Mouse (Mus musculus) thymus, postnatal 14 days (tissue): ENCODE results near the gene Ap2b1.
A peak's percentile ranks its signal among the peaks of the same experiment; 100 is the strongest.

Experiments used
- DNase-seq: peaks from one replicate; pipeline ENCODE4 v3.0.0; 2021

Ap2b1 gene

DNA sequence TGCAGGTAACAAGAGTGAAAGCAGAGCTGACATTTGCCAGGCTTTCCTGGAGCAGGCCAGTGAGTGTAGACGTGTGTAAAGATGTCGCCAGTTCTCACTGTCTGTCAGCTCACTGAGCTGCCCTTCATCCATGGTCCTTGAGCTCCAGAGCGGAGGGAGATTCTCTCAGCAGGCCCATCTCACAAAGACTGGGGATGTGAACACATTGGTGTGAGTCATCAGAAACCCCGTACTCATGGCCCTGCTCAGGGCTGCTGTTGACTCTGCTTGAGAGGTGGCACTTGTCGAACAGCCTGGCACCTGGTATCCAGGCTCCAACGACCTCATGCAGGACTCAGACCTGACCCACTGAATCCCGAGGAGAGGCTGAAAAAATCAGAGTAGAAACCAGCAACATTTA, 105.0 kb downstream of the Ap2b1 start:
- DNase-seq: no peak

DNA sequence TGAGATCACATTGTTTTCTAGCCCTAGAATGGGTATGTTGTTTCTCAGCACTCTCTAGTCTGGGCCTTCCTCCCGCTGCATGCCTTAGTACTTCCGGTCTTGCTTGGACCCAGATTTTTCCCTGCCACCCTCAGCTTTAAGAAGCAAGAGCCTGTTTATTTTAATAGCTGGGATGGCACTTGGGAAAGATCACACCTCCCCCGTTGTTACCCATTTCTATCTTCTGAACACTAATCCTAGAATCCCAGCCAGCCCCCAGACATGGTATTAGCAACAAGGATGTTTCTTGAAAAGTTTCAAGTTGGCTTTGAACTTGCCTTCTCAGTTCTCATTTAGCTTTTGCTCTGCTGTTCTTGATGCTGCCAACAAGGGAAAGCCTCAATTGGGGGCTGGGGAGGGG, 107.6 kb downstream of the Ap2b1 start:
- no peak for DNase-seq

DNA sequence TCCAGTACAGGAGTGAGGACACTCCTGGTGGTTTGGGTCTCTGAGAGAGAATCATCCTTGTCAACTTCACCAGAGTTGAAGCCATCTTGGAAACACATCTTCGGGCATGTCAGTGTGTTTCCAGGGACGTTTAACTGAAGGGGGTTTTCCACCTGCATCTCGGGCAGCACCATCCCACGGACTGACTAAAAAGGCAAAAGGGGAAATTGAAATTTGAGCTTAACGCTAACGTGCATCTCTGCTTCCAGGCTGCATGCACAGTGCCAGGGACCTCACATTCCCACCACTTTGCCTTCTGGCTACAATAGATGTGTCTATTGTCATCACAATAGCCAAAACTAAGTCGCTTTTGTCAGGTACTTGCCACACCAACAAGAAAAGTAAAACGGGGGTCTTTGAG, 109.4 kb downstream of the Ap2b1 start:
- DNase-seq: no peak

DNA sequence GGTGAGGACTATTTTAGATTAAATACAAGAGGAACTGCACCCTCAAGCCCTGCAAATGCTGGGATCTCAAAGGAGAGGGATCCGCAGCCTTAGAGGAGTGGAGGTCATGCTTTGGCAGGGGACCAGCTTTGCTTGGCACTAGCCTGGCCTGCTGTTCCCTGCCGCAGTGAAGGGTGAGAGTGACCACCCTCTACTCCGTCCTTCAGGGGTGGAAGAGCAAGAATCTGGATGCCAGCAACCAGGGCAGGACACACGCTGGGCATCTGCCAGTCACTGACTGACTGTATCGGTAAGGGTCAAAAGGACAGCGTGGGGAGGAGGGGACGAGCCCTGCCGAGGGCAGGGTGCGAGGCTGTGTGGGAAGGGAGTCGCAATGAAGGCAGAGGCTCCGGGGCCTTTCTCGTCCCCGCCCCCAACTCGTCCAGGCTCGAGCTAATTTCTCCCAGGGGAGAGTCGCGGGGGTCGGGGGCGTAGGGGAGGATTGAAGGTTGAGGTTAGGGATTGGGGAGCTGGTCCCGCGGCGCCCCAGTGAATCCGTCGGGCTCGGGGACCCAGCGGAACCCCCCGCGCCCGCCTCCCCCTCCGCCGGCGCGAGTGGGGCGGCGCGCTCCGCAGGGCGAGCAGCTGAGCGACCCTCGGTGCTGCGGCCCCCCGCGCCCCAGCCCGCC, 110.4 kb downstream of the Ap2b1 start, which contains the start of gene Rasl10b:
Gene Rasl10b, plus strand, starts transcription at position 51 of the 668 bp plus-strand sequence.
- DNase-seq: peak; percentile 7

DNA sequence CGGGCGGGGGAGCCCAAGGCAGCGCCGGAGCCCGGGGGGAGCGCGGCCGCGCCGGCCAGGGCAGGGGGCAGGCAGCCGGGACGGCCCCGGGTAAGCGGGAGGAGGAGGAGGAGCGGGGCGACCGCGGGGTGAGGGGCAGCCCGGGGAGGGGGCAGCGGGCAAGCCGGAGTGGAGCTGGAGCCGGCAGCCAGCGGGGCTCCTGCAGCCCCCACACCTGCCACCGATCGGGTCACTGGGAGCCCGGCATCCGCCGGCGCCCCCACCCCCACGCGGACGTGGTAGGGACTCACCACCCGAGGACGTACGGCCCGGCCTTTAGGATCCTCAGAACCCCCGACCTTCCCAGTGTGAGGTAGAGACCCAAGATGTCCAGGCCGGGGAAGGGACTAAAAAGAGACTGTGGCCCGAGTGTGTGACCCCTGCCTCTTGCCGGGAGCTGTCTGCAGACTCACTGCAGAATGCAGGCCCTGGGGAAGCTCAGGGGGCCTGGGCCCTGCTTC, 111.0 kb downstream of the Ap2b1 start:
- DNase-seq: peak; percentile 12

DNA sequence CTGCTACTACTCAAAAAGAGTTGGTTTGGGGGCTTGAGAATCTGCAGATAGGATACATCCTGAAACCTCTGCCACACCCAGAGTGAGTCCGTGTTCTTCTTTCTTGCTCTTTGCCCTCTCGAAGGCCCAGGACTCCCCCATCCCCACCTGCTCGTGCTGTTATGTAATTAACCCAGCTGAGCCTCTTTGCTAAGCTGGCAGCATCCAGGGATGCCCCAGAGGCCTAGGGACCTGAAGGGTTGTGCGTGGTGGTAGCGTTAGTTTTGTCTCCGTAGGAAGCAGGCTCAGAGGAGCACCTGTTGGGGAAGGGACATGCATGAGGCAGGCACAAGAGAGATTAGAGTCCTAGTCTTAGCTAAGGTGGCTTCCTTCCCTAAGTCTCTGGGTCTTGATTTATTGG, 111.7 kb downstream of the Ap2b1 start:
- no peak for DNase-seq

DNA sequence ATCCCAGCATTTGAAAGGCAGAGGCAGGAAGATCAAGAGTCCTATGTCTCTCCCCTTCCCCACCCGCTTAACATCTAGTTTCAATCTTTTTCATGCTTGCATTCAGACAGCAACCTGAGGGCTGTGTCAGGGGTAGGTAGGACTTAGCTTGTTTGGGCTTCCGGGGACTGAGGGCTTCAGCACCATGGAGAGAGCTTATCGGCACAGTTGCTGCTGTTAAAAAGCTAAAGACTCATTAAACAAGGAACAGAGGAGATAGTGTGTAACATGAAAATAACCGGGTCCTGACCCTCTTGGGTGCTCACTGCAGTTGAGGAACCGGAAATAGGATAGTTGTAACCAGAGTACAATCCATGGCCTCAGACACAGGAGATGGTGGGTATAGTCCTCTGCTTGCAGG, 118.3 kb downstream of the Ap2b1 start:
- DNase-seq: peak; percentile 77

DNA sequence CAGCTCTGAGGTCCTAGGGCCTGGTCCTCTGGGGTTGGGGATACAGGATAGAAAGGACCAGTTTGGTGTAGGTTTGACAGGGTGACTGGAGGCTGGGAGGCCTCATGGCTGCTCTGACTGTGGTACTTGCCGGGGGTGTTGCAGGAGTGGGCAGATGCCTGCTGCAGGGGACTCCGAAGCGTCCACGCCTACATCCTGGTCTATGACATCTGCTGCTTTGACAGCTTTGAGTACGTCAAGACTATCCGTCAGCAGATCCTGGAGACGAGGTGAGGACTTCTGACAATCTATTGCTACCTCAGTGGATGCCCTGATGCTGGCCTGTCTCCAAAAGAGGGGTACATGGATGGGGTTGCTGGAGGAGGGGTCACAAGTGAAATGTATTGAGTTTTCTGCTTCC, 118.9 kb downstream of the Ap2b1 start:
- no peak for DNase-seq

DNA sequence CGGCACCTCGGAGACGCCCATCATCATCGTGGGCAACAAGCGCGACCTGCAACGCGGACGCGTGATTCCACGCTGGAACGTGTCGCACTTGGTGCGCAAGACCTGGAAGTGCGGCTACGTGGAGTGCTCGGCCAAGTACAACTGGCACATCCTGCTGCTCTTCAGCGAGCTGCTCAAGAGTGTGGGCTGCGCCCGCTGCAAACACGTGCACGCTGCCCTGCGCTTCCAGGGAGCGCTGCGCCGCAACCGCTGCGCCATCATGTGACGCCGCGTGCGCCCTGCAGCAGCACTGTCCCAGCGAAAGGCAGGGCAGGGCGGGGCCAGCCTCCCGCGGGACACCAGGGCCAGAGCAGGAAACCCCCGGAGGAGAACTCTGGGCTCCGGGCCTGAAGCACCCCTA, 119.7 kb downstream of the Ap2b1 start:
- no peak for DNase-seq

DNA sequence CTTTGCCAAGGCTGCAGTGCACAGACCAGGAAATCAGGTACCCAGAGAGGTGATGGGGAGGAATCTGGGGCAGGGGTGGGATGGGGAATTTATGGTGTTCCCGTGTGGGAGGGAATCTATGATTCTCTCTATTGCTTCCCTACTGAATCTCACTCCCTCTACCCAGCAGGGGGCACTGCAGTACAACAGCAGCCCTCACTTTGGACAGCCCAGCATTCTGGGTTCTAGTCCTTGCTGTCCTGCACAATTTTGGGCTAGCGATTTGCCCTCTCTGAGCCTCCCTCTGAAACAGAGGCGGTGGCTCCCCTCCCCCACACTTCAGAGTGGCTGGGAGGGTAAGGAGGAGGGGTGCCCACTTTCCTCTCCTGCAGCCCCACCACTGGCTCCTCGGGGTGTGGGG, 121.5 kb downstream of the Ap2b1 start:
- peak; percentile 18 for DNase-seq

DNA sequence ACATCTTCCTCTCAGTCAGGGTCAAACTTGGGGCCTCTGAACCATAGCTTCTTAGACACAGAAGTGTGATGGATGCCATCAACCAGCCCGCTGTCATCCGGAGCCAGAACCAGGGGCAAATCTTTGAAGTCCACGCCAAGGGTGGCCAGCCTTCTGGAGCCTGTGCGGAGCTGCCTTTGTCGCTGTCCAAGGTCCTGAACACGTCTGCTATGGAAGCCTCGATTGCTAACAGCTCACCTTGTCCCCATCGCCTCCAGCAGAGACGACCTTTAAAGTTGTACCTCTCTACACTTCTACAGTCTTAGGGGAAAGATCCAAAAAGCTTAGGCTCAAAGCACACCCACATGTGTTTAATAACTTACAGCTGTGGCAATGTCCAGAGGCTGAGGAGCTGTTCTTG, 122.5 kb downstream of the Ap2b1 start:
- DNase-seq: peak; percentile 69

DNA sequence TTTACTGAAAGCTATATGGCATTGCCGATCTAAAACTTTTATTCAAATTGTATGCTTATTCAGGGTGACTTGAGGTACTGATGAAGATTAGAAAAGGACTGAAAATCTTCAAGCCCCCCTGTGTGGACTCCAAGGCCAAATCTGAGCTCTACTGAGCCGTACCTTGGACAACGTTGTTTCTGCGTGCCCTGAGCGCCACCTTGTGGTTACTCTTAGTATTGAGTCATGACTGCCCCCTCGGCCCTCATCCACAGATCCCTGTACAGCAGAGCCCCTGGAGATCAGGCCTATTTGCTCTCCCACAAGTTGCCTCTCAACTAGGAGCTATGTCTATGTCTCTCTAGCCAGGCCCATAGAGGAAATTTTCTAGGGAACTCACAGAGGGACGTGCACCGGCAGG, 125.9 kb downstream of the Ap2b1 start:
- peak; percentile 73 for DNase-seq

DNA sequence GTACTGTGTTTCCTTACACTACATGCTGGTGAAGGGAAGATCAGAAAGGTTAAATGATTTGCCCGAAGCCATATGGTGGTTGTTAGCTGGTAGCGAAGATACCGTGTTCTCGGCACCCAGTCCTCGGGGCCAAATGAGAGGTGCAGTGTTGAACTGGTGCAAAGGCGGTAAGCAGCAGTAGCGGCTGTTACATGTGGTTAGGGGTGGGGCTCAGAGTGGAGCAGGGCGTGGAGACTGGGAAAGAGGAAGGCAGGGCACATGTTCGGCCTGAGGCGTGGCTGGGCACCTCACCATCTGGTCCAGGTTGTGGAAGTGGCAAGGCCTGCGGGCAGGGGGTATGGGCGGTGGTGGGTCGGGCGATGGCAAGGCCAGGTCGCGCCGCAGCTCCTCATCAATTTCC, 128.1 kb downstream of the Ap2b1 start:
- peak; percentile 20 for DNase-seq

DNA sequence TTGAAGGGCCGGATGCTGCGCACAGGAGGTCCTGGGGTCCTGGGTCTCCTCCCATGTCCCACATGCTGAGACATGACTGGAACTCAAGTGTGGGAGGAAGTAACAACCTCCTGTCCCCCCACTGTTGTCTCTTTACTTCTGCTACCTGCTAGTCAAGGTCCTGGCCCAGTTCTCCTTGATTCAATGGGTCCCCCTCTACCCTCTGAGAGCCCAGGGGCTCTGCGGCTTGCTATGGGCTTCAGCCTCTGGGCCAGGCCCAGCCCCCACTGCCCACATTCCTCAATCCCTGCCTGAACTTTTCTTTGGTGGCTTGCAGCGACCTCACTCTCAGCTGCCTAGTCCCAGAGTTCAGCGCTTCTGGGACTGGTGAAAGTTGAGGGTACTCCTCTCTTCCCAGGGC, 130.5 kb downstream of the Ap2b1 start, which contains the start of gene Gas2l2:
Gene Gas2l2, minus strand, starts transcription at position 101 of the 400 bp plus-strand sequence.
- DNase-seq: no peak

DNA sequence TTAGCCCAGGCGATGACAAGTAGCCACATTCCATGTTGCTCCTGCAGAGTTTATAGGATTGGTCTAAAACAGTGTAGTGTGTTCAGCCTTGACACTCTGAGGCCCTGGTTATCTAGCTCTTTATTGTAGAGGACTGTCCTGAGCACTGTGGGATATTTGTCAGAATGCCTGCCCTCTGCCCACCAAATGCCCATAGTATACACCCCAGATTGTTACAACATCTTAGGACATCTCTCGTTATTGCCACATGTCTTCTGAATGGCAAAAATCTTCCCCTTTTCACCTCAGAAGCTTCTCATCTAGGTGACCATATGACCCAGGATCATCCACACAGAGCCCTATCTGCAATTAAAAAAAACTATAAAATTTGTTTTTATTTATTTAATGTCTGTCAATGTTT, 133.7 kb downstream of the Ap2b1 start:
- DNase-seq: no peak

DNA sequence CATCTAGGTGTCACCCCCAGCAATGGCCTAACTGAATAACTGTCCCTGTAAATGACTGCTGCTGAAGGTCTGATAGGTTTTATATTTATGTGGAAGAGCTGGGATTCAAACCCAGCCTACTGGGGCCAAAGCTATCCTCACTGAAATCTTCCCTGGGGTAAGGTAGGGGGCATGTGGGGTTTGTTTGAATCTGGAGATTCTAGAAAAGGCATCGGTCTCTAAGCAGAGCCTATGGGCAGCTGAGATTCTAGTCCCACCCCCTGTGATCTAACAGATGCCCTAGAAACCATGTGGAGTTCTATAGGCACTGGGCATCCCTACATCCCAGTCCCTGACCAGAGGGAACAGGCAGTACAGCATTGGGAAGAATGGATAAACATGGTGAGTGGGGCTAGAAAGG, 138.6 kb downstream of the Ap2b1 start, which contains the start of gene 1700020L24Rik:
Gene 1700020L24Rik, plus strand, starts transcription at position 301 of the 400 bp plus-strand sequence.
- DNase-seq: no peak

DNA sequence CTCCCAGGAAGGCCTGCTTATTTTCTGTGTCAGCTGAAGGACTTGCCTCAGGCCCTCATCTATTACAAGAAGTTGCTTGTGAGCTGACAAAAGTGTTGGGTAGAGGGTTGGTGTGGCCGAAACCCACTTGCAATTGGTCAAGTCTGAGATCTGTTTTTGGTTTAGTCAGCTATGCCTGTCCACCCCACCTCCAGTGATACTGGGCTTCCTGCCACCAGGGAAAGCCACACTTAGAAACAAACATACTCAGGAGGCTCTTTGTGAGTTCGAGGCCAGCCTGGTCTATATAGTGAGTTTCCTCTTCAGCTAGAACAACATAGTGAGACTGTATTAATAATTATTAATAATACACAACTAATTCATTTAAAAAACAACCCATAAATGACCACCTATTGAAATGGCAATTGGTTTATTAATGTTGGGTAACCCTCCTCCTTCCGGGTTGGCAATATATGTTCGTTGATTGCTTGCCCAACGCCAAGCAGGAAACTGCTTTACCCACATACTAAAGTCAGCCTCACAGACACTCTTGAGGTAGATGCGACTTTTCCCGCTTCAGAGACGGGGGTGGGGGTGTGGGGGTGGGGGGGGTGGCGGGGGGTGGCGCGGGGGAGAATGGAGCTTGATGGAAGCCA, 140.7 kb downstream of the Ap2b1 start:
- DNase-seq: no peak

DNA sequence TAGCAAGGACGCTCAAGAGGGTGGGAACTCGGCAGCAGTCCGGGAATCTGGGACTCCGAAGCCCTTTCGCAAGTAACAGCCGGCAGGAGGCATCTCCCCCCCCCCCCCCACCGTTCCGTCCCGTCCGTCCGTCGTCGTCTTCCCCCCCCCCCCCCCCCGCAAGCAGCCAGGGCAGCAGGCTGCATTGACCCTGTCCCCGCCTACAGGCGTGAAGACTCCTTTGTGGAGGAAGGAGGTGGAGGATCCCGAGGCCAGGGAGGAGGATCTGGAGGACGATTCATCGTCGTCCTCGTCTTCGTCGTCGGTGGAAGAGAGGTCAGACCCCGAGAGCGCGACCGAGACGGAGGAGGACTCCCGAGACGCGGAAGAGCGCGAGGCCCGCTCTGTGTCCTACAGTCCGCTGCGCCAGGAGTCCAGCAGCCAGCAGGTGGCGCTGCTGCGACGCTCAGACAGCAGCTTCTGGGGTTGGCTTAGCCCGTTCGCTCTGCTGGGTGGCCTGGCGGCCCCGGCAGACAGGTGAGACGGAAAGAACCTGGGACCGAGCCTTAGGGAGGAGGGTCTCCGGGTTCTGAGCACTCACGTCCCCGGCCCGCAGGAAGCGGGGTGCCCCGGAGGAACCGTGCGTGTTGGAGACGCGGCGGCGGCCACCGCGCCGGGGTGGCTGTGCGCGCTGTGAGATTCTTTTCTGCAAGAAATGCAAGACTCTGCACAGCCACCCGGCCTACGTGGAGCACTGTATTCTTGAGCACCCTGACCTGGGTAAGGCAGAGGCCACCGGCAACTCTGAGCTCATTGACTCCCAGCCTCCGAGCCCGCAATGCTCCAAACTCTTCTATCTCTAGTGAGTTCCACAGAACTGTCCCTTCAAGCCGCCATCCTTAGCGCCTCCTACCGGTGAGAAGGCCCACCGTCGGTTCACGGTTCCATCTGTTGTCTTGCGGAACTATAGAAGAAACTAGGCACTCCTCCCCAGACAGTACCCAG, 141.5 kb downstream of the Ap2b1 start:
- peak; percentile 90 for DNase-seq

DNA sequence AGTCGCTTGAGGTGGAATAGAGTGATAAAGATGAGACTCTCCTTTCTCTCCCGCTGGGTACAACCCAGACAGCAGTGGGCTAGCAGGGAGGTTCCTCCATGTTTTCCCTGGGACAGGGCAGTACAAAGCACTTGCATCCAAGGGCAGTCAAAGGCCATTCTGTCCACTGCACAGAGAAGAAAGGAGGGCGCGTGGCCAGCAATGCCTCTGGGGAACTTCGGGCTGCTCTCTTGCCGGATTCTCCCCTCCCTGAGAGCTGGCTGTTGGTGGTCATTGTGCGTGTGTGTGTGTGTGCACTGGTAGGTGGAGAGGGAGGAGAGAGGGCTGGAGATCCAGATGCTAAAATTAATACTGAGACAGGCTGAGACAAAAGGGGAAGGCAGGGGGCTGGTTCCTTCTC, 142.4 kb downstream of the Ap2b1 start:
- DNase-seq: no peak

DNA sequence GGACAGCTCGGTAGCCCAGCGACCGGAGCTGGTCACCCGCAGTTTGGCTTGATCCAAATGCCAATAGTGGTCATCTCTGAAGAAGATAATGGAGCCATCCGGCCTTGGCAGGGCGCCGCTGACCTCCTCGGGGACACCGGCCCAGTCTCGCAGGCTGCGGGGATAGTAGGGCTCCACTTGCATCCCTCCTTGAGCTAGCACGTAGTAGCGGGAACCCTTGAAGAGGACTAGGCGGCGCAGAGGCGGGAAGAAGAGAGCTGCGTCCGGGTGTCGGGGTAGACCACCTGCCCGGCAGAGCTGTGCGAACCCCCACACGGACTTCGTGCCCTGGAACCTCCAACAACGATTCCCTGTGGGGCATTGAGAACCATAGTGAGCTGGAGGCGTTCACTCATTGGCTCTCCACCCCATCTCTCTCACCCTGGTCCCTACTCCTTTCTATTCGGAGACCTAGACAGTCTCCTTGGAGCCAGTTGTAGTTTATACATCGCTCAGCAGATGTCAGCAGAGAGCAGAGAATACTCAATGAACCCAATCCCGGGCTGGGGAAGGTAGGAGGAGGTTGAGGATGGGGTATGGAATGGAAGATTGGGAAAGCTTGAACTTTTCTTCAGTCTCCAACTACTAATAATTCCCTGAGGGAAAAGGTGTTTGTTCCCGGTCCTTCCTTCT, 143.9 kb downstream of the Ap2b1 start:
- peak; percentile 65 for DNase-seq

DNA sequence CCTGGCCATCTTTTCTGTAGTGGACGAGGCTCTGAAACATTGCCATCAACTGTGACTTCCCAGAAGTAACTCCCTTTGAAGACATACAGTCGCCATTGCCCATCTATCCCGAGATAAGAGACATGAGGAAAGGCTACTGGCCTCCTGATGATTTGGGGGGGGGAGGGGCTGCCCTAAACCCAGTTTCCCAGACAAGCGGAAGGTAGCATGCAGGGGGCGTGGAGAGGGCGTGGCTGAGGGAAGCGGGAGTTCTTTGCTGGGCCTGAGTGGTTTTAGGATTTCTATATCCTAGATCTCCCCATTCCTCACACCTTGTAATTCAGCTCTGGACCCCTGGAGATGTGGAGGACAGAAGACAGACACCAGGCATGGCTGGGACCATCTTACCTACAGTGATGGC, 145.0 kb downstream of the Ap2b1 start:
- DNase-seq: no peak

DNA sequence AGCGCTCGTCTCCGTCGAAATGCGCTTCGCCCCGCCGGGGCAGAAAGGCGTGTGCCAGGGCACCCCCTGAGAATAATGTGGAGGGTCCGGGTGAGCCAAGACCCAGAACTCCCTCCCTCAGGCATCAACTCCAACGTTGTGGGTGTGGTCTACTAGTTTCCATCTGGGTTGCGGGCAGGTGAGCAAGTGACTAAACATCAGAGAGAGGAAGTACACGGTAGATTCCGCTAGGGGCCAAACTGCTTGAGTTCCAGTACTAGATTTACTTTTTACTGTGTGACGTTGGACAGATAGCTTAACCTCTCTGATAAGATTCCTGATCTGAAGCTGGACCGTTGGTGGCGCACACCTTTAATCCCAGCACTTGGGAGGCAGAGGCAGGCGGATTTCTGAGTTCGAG, 146.2 kb downstream of the Ap2b1 start:
- peak; percentile 23 for DNase-seq

DNA sequence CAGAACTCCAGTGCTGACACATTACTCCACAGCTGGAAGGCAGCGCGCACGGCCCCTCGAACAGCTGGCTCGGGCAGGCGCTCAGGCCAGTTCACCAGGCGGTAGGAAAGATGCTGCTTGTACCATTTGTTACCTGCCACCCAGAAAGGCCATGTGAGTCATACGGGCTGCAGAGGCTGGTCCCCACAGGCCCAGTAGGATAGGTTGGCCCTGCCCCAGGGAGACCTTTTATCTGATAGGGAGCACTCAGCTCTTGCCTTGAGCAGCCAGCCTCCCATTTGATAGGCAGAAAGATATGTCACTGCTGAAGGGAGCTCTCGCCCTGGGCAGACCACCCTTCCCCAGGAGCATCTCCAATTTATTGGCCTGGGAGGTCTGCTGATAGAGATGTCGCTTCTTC, 148.8 kb downstream of the Ap2b1 start:
- no peak for DNase-seq
